Mouse (Mus musculus) activated CD4-positive, CD25-positive, alpha-beta regulatory T cell (primary cell): ENCODE data around the gene Olfr1391. TPM values are rescaled to one million over a fixed set of nuclear protein-coding genes. Genes with fewer than 3 reads are reported as not detected.

Source experiments
- polyA plus RNA-seq, 2 experiments: library from polyadenylated mRNA; unstranded; fragments of 100-300 nt; shearing (Covaris generic); gene quantifications; one replicate each; pipeline ENCODE4 v1.2.1; 2017

Olfr1391 gene
- not detected for polyA plus RNA-seq

DNA sequence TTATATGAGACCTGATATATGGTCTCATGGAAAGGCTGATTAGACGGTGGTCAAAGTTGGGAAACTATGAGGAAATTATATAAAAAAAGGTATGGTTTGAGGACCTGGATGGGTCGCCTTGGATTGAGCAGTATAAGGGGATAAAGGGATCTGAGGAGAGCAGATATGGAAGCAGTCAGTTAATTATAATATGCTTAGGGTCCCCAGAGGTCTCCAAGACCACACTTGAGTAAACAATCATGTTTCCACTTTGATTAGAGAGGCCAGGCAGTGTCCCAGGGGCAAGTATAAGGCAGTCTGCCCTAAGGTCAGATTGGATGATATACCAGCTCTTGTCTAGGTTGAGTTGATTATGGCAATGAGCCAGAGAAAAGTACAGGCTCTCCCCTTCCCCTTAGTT is at the start of gene Olfr1391:
TSS of gene Olfr1391 (plus strand) at position 301 of the 400 bp plus-strand sequence.

DNA sequence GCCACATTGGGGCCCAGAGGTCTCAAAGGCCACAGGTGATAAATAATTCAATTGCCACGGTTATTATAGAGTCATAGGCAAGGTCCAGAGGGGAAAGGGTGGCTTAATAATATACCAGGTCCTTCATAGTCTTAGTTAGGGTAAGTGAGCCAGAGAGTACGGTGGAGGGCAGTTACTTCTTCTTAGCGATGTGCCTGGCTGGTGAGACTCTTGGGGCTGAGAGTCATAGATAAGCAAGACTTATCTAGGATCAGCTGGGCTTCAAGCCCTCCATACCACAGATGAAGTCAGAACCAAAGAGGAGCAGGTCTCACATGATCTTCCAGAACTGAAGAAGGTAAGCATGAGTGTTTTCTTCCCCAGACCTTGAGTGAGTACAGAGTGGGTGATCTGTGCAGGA is 44.3 kb upstream of the Olfr1391 start, which contains the start of gene Olfr1393:
TSS of gene Olfr1393 (plus strand) at position 83 of the 400 bp plus-strand sequence.

DNA sequence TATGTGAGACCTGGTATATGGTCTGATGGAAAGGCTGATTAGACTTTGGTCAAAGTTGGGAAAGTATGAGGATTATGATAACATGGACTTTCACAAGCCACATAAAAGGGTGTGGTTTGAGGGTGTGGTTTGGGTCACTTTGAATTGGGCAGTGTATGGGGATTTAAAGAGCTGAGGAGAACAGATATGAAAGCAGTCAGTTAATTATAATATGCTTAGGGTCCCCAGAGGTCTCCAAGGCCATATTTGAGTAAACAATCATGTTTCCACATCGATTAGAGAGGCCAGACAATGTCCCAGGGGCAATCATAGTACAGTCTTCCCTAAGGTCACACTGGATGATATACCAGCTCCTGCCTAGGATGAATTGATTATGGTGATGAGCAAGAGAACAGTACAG is 37.6 kb upstream of the Olfr1391 start, which contains the start of gene Olfr1392:
TSS of gene Olfr1392 (plus strand) at position 301 of the 400 bp plus-strand sequence.

DNA sequence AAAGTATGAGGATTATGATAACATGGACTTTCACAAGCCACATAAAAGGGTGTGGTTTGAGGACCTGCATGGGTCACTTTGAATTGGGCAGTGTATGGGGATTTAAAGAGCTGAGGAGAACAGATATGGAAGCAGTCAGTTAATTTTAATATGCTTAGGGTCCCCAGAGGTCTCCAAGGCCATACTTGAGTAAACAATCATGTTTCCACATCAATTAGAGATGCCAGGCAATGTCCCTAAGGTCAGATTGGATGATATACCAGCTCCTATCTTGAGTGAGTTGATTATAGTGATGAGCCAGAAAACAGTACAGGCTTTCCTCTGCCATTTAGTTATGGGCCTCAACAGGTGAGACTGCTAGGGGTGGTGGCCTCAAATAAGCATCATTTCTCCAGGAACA is 18.1 kb upstream of the Olfr1391 start, which contains the start of gene Olfr10:
TSS of gene Olfr10 (plus strand) at position 301 of the 400 bp plus-strand sequence.

DNA sequence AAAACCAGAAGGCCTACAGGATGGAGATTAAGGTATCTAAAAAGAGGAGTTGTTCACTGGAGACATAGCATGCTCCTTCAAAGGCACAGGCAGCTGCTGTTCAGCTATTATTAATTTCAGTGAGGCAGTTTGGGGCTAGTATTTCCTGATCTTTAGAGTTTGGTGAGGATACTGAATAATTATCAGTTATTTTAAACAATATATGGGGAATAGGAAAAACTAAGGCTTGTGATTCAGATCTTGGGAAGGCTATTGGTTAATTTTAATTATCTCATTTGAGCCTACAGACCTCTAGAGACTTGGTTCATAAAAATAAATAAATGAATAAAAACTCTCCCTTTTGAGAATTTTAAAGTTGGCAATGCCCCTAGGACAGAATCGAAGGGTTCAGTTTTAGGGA is 12.3 kb downstream of the Olfr1391 start, which contains the start of gene Olfr1390:
TSS of gene Olfr1390 (plus strand) at position 301 of the 400 bp plus-strand sequence.

Other genes with a start within 250 kb of the Olfr1391 start
- gene Ifi47, start 246.2 kb upstream of the Olfr1391 start, polyA plus RNA-seq = 100 to 1,000 TPM; 570 to 631 TPM
- gene Olfr1396, start 207.9 kb upstream of the Olfr1391 start, polyA plus RNA-seq = under 1 TPM in 1 of 2 experiments, not detected in 1; 0.06 TPM
- gene Olfr1395, start 180.5 kb upstream of the Olfr1391 start, polyA plus RNA-seq = not detected
- not detected for gene Olfr1394, start 168.4 kb upstream of the Olfr1391 start, polyA plus RNA-seq
- gene Btnl9, start 135.6 kb upstream of the Olfr1391 start, polyA plus RNA-seq = not detected
- gene Zfp62, start 119.5 kb upstream of the Olfr1391 start, polyA plus RNA-seq = 10 to 100 TPM; 49.5 to 55.2 TPM
- 100 to 1,000 TPM in 1 of 2 experiments, 10 to 100 TPM in 1; 58.6 to 112 TPM for gene Mgat1, start 78.6 kb upstream of the Olfr1391 start, polyA plus RNA-seq
- not detected for gene Olfr1393, start 44.4 kb upstream of the Olfr1391 start, polyA plus RNA-seq
- gene Olfr1392, start 37.5 kb upstream of the Olfr1391 start, polyA plus RNA-seq = under 1 TPM in 1 of 2 experiments, not detected in 1; 0.05 TPM
- not detected for gene Olfr10, start 18.0 kb upstream of the Olfr1391 start, polyA plus RNA-seq
- not detected for gene Olfr1390, start 12.4 kb downstream of the Olfr1391 start, polyA plus RNA-seq
- not detected for gene Olfr1389, start 100.3 kb downstream of the Olfr1391 start, polyA plus RNA-seq
- under 1 TPM in 1 of 2 experiments, not detected in 1; 0.06 TPM for gene Olfr1388, start 113.9 kb downstream of the Olfr1391 start, polyA plus RNA-seq
- not detected for gene Olfr1387, start 132.6 kb downstream of the Olfr1391 start, polyA plus RNA-seq
- gene Olfr1386, start 142.3 kb downstream of the Olfr1391 start, polyA plus RNA-seq = not detected
- under 1 TPM; 0.04 to 0.22 TPM for gene Olfr1385, start 166.3 kb downstream of the Olfr1391 start, polyA plus RNA-seq
- not detected for gene Olfr1384, start 184.0 kb downstream of the Olfr1391 start, polyA plus RNA-seq
- not detected for gene Olfr1383, start 196.9 kb downstream of the Olfr1391 start, polyA plus RNA-seq
- gene Olfr1382, start 205.5 kb downstream of the Olfr1391 start, polyA plus RNA-seq = under 1 TPM in 1 of 2 experiments, not detected in 1; 0.07 TPM
- gene Olfr1381, start 220.7 kb downstream of the Olfr1391 start, polyA plus RNA-seq = not detected
- gene Olfr1380, start 234.1 kb downstream of the Olfr1391 start, polyA plus RNA-seq = not detected